Mouse (Mus musculus): ENCODE measurements at regions not wholly inside any gene's neighbourhood (a gene's known extent, or its start where the extent isn't known, plus 50 kb on each side); places are given as distances from the start of the nearest gene placed in this dataset.

- H3K4me3 ChIP-seq (ENCODE audit: insufficient read depth in 1 of 2, low read depth in 1 of 2, low read length in 2 of 2, poor library complexity in 1 of 2, severe bottlenecking in 1 of 2), result no peak overlapping the region
- H3K36me3 ChIP-seq (ENCODE audit: control insufficient read depth, insufficient read depth, low read length, poor library complexity, severe bottlenecking), result no peaks in the 10 kb centered on the region
- peak; percentile 51 for DNase-seq (ENCODE audit: low read depth, low spot score)
- in situ Hi-C loops (cut with MboI; ENCODE audit: low sequenced_read_pairs in 2 of 2, unreplicated experiment in 2 of 2), result no loop called here
- TF ChIP-seq ZNF384 (IDR thresholded peaks at IDR 0.05; ENCODE audit: low read depth, low read length) (no peak), MAFK (IDR thresholded peaks at IDR 0.05; ENCODE audit: insufficient read depth, low read depth, low read length) (no peak), ZC3H11A (IDR thresholded peaks at IDR 0.05; ENCODE audit: borderline replicate concordance, low read depth, low read length) (no peak), CHD2 (IDR thresholded peaks at IDR 0.05; ENCODE audit: low read depth, low read length) (0 out of 2 replicates have a peak, but pooled peaks have one; percentile 32), HCFC1 (IDR thresholded peaks at IDR 0.05; ENCODE audit: borderline replicate concordance, insufficient read depth, low read length) (no peak)
- H3K9me3 ChIP-seq (ENCODE audit: control insufficient read depth, insufficient read depth, low read depth, low read length), result no peaks in the 10 kb centered on the region
- no peak overlapping the region for H3K9ac ChIP-seq (ENCODE audit: insufficient read depth, low read depth, low read length, poor library complexity, severe bottlenecking)
- H3K27ac ChIP-seq (ENCODE audit: insufficient read depth, low read depth, low read length, poor library complexity, severe bottlenecking), result no peak overlapping the region
- H3K4me1 ChIP-seq (ENCODE audit: control insufficient read depth in 2 of 2, insufficient read depth in 2 of 2, low read length in 2 of 2, poor library complexity in 1 of 2), result peaks cover 1 to 5% of the 10 kb centered on the region in 2 experiments; a peak in 2 of 4 replicates
These were observed 302.7 kb upstream of the Mme start for GRCm38 (mm10) chr3:62938601-62939000.

GRCm38 (mm10) chr3:62924441-62924840 lies 316.9 kb upstream of the Mme start:
- H3K27ac ChIP-seq (ENCODE audit: insufficient read depth, low read depth, low read length, poor library complexity, severe bottlenecking), result no peak overlapping the region
- no peak overlapping the region for H3K9ac ChIP-seq (ENCODE audit: insufficient read depth, low read depth, low read length, poor library complexity, severe bottlenecking)
- no peak for DNase-seq (ENCODE audit: low read depth, low spot score)
- no peaks in the 10 kb centered on the region for H3K36me3 ChIP-seq (ENCODE audit: control insufficient read depth, insufficient read depth, low read length, poor library complexity, severe bottlenecking)
- no peaks in the 10 kb centered on the region for H3K4me1 ChIP-seq (ENCODE audit: control insufficient read depth in 2 of 2, insufficient read depth in 2 of 2, low read length in 2 of 2, poor library complexity in 1 of 2)
- peak; percentile 34; the same call in 1 of the 2 replicates for TF ChIP-seq ZC3H11A (IDR thresholded peaks at IDR 0.05; ENCODE audit: borderline replicate concordance, low read depth, low read length)
- TF ChIP-seq CHD2 (IDR thresholded peaks at IDR 0.05; ENCODE audit: low read depth, low read length), result no peak
- in situ Hi-C loops (cut with MboI; ENCODE audit: low sequenced_read_pairs in 2 of 2, unreplicated experiment in 2 of 2), result no loop called here
- H3K4me3 ChIP-seq (ENCODE audit: insufficient read depth in 1 of 2, low read depth in 1 of 2, low read length in 2 of 2, poor library complexity in 1 of 2, severe bottlenecking in 1 of 2), result no peak overlapping the region
- no peaks in the 10 kb centered on the region for H3K9me3 ChIP-seq (ENCODE audit: control insufficient read depth, insufficient read depth, low read depth, low read length)

GRCm38 (mm10) chr3:62916899-62917298 lies 312.0 kb upstream of the Gpr149 start:
- TF ChIP-seq MAFK (IDR thresholded peaks at IDR 0.05; ENCODE audit: insufficient read depth, low read depth, low read length) (no peak), CHD2 (IDR thresholded peaks at IDR 0.05; ENCODE audit: low read depth, low read length) (no peak), HCFC1 (IDR thresholded peaks at IDR 0.05; ENCODE audit: borderline replicate concordance, insufficient read depth, low read length) (no peak), ZC3H11A (IDR thresholded peaks at IDR 0.05; ENCODE audit: borderline replicate concordance, low read depth, low read length) (no peak), ZNF384 (IDR thresholded peaks at IDR 0.05; ENCODE audit: low read depth, low read length) (no peak)
- H3K4me1 ChIP-seq (ENCODE audit: control insufficient read depth in 2 of 2, insufficient read depth in 2 of 2, low read length in 2 of 2, poor library complexity in 1 of 2), result no peaks in the 10 kb centered on the region
- H3K9me3 ChIP-seq (ENCODE audit: control insufficient read depth, insufficient read depth, low read depth, low read length), result no peaks in the 10 kb centered on the region
- no peak overlapping the region for H3K9ac ChIP-seq (ENCODE audit: insufficient read depth, low read depth, low read length, poor library complexity, severe bottlenecking)
- in situ Hi-C loops (cut with MboI; ENCODE audit: low sequenced_read_pairs in 2 of 2, unreplicated experiment in 2 of 2), result no loop called here
- H3K4me3 ChIP-seq (ENCODE audit: insufficient read depth in 1 of 2, low read depth in 1 of 2, low read length in 2 of 2, poor library complexity in 1 of 2, severe bottlenecking in 1 of 2), result no peak overlapping the region
- H3K27ac ChIP-seq (ENCODE audit: insufficient read depth, low read depth, low read length, poor library complexity, severe bottlenecking), result no peak overlapping the region
- H3K36me3 ChIP-seq (ENCODE audit: control insufficient read depth, insufficient read depth, low read length, poor library complexity, severe bottlenecking), result no peaks in the 10 kb centered on the region
- no peak for DNase-seq (ENCODE audit: low read depth, low spot score)

- Histone ChIP-seq H3K27ac (ENCODE audit: insufficient read depth, low read depth, low read length, poor library complexity, severe bottlenecking) (no peak overlapping the region), H3K9ac (ENCODE audit: insufficient read depth, low read depth, low read length, poor library complexity, severe bottlenecking) (no peak overlapping the region), H3K36me3 (ENCODE audit: control insufficient read depth, insufficient read depth, low read length, poor library complexity, severe bottlenecking) (no peaks in the 10 kb centered on the region), H3K4me3 (ENCODE audit: insufficient read depth in 1 of 2, low read depth in 1 of 2, low read length in 2 of 2, poor library complexity in 1 of 2, severe bottlenecking in 1 of 2) (no peak overlapping the region), H3K9me3 (ENCODE audit: control insufficient read depth, insufficient read depth, low read depth, low read length) (no peaks in the 10 kb centered on the region), H3K4me1 (ENCODE audit: control insufficient read depth in 2 of 2, insufficient read depth in 2 of 2, low read length in 2 of 2, poor library complexity in 1 of 2) (no peaks in the 10 kb centered on the region)
- TF ChIP-seq ZNF384 (IDR thresholded peaks at IDR 0.05; ENCODE audit: low read depth, low read length) (no peak), CHD2 (IDR thresholded peaks at IDR 0.05; ENCODE audit: low read depth, low read length) (no peak), MAFK (IDR thresholded peaks at IDR 0.05; ENCODE audit: insufficient read depth, low read depth, low read length) (no peak)
- no peak for DNase-seq (ENCODE audit: low read depth, low spot score)
- in situ Hi-C loops (cut with MboI; ENCODE audit: low sequenced_read_pairs in 2 of 2, unreplicated experiment in 2 of 2), result no loop called here
These were observed 280.2 kb upstream of the Gpr149 start for GRCm38 (mm10) chr3:62885104-62885503.

- Histone ChIP-seq H3K9ac (ENCODE audit: insufficient read depth, low read depth, low read length, poor library complexity, severe bottlenecking) (no peak overlapping the region), H3K9me3 (ENCODE audit: control insufficient read depth, insufficient read depth, low read depth, low read length) (no peaks in the 10 kb centered on the region), H3K4me1 (ENCODE audit: control insufficient read depth in 2 of 2, insufficient read depth in 2 of 2, low read length in 2 of 2, poor library complexity in 1 of 2) (no peaks in the 10 kb centered on the region), H3K4me3 (ENCODE audit: insufficient read depth in 1 of 2, low read depth in 1 of 2, low read length in 2 of 2, poor library complexity in 1 of 2, severe bottlenecking in 1 of 2) (no peak overlapping the region), H3K36me3 (ENCODE audit: control insufficient read depth, insufficient read depth, low read length, poor library complexity, severe bottlenecking) (no peaks in the 10 kb centered on the region), H3K27ac (ENCODE audit: insufficient read depth, low read depth, low read length, poor library complexity, severe bottlenecking) (no peak overlapping the region)
- in situ Hi-C loops (cut with MboI; ENCODE audit: low sequenced_read_pairs in 2 of 2, unreplicated experiment in 2 of 2), result no loop called here
- no peak for DNase-seq (ENCODE audit: low read depth, low spot score)
- no peak for TF ChIP-seq ZC3H11A (IDR thresholded peaks at IDR 0.05; ENCODE audit: borderline replicate concordance, low read depth, low read length)
- no peak for TF ChIP-seq MAFK (IDR thresholded peaks at IDR 0.05; ENCODE audit: insufficient read depth, low read depth, low read length)
- TF ChIP-seq ZNF384 (IDR thresholded peaks at IDR 0.05; ENCODE audit: low read depth, low read length), result no peak
- no peak for TF ChIP-seq HCFC1 (IDR thresholded peaks at IDR 0.05; ENCODE audit: borderline replicate concordance, insufficient read depth, low read length)
- no peak for TF ChIP-seq CHD2 (IDR thresholded peaks at IDR 0.05; ENCODE audit: low read depth, low read length)
These were observed 277.6 kb upstream of the Gpr149 start for GRCm38 (mm10) chr3:62882310-62883073.
